Mouse (Mus musculus): Measurements from ENCODE around the gene Moap1.

GRCm38 (mm10) chr12:102695369-102696239 lies 47.9 kb downstream of the Moap1 start:
- TF ChIP-seq ZC3H11A (IDR thresholded peaks at IDR 0.05; ENCODE audit: borderline replicate concordance, low read depth, low read length), result no peak
- no peak for TF ChIP-seq HCFC1 (IDR thresholded peaks at IDR 0.05; ENCODE audit: borderline replicate concordance, insufficient read depth, low read length)
